Mouse (Mus musculus): ENCODE results near the gene Tmco2.
A peak's percentile ranks its signal among the peaks of the same experiment; 100 is the strongest.
"Not testable (repeated sequence)": the region's sequence is repeated elsewhere in the genome, so short reads cannot be mapped to it uniquely, and the experiment has no call there.

Gene Tmco2

GRCm38 (mm10) chr4:121109126-121109525, at the start of gene Tmco2:
Tmco2 (minus strand) TSS chr4:121109226.
- no peak for DNase-seq (ENCODE audit: low read depth)

- DNase-seq (ENCODE audit: low read depth): no peak
Observed at GRCm38 (mm10) chr4:121103304-121103703, 5.7 kb downstream of the Tmco2 start.

- peak; percentile 96 for DNase-seq (ENCODE audit: low read depth)
Observed at GRCm38 (mm10) chr4:121097650-121098378, 11.2 kb downstream of the Tmco2 start, which contains the start of gene Zmpste24. Zmpste24 (minus strand) TSS chr4:121098241.

DNA sequence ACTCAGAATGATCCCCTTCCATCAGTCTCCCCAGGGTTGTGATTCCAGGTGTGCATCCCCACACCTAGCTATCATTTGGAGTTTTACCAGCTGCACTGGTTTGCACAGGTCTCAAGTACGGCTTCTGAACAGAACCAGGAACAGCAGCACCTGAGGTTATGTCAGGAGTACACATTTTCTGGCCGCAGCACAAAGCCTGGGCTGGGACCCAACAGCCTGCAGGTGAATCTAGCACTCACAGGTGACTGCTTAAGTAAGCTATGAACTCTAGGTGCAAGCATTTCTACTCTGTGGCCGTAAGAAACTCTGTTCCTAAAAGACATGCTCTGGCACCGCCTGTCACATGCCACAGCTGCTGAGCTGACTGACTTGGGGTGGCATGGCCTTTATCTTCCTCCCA, 18.8 kb downstream of the Tmco2 start:
- DNase-seq (ENCODE audit: low read depth): no peak

GRCm38 (mm10) chr4:121088696-121089095, 20.3 kb downstream of the Tmco2 start:
- DNase-seq (ENCODE audit: low read depth): peak; percentile 78

DNA sequence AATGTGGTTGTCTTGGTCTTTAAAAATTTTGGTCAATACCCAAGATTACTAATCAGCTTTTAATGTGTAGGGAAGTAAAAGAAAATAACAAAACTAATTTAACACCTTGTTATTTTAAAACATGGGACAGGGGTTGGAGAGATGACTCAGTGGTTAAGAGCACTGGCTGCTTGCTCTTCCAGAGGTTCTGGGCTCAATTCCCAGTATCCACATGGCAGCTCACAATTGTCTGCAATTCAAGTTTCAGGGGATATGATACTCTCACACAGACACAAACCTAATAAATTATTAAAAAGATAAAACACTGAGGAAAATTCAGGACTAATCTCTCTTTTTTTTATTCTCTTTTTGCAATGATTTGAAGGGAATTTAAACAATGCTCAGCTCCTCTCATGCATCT, 24.5 kb downstream of the Tmco2 start:
- peak; percentile 74 for DNase-seq (ENCODE audit: low read depth)

DNA sequence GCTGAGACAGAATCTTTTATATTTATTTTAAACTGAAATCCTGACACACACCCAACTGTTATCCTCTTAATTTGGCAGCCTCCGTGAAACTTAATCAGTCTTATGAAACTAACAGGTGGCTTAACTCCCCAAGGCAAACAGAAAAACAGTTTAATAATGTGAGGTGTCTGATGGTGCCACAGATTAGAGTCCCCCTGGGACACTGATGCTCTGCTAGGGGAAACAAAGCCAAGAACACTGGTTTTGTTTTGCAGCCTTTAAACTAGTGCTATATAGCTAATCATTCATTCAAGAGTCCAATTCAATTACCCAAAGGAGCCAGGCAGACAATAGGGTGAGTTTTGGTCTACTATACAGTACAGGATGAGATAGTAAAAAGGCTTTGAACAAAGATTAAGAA, 28.6 kb downstream of the Tmco2 start:
- no peak for DNase-seq (ENCODE audit: low read depth)

- DNase-seq (ENCODE audit: low read depth): no peak
Observed at GRCm38 (mm10) chr4:121077915-121078646, 30.9 kb downstream of the Tmco2 start.

- no peak for DNase-seq (ENCODE audit: low read depth)
Observed at GRCm38 (mm10) chr4:121074250-121074649, 34.8 kb downstream of the Tmco2 start.

DNA sequence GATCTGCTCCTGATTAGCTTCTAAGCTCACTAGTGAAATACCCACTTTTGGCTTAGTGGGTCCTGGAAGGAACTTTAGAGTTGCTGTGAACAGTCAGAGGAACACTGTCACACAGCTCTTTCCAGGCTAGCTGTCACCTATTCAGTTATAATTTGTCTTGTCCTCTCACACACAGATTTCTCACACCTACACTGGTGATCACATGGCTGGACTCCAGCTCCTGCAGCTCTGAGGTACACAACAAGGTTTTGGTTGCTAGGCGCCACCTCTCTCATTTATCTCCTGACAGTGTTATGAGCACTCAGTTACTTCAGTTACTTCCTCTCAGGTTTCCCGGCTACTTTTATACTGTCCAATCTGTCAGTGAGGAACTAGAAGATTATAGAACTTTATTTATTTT, 43.7 kb downstream of the Tmco2 start:
- DNase-seq (ENCODE audit: low read depth): no peak

- not testable (repeated sequence) for DNase-seq (ENCODE audit: low read depth)
Observed at GRCm38 (mm10) chr4:121059218-121059617, 49.8 kb downstream of the Tmco2 start.

GRCm38 (mm10) chr4:121057032-121057431, 52.0 kb downstream of the Tmco2 start:
- no peak for DNase-seq (ENCODE audit: low read depth)

DNA sequence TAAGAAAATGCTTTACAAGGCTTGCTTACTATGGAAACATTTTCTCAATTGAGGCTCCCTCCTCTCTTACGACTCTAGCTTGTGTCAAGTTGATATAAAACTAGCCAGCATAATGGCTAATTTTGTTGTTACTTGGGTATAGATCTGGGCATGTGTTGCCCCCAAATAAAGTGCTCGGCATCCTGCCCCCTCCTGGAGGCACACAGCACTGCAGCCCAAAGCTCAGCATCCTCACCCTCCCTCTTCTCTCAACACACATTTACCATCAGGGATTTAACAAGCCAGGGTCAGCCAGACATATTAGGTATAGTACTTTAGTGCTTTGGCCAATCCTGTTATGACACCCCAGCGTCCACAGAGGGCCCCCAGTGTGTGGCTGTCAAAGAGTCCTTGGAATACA, 52.7 kb downstream of the Tmco2 start:
- DNase-seq (ENCODE audit: low read depth): peak; percentile 42
